Mouse (Mus musculus) kidney, postnatal 25 days (tissue): ENCODE results near the gene Gm5148.
A peak's percentile ranks its signal among the peaks of the same experiment; 100 is the strongest.

Experiments used
- DNase-seq, 2 experiments: peaks; one replicate each; pipeline ENCODE4 v3.0.0; 2021; ENCODE audit warnings: mixed read lengths in 2 of 2

Gm5148 gene

DNA sequence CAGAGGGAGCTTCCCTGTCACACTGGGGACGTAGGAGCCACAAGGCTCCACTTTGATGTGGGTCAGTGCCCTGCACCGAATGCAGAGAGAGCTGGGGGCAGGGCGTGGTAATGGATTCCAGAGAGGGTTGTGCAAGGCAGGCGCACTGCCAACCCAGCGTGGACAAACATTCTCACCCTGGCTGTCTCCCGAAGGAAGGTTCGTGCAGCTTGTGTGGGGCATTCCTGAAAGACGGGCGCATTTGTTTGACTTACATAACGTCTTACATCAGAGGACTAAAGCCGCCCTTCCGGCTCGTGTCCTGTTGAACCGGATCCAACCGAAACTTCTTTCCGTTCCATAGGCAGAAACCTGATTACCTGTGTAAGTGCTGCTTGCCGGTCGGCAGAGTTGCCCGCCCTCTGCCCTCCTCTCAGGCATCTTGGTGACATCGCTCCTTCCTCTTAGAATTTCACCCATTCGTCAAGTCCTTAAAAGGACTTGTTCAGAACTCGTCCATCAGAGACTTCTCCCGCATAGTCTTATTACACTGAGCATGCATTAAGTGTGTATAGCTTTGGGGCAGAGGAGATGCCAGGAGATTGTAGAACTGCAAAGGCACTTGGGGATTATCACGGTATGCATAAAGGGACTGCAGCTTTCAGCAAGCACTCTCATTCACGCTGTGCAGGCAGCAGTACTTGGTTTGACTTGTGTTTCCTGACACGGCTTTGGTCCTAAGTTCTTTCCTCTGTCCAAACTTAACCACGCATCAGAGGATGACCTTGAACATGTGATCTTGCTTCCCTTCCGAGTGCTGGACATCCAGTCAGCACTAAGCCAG lies 36.9 kb downstream of the Gm5148 start:
- peak; percentile 74 to 85 for DNase-seq

DNA sequence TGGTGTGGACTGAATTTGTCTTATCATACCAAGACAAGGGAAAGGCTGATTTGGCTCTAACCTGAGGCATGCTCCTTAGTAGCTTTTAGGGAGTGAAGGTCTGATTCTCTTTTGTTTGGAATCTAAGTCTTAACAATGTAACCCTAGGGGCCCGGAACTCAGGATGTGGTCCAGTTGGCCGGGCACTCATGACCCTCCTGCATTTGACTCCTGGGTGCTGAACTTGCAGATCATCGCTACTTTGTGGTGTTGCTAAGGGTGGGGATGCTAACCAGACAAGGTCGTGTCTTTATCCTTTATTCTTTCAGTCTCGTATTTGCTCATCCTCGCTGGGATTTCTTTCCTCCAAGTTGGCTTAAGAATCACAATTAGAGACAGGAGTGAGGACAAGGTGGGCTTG lies 37.5 kb downstream of the Gm5148 start:
- no peak for DNase-seq

DNA sequence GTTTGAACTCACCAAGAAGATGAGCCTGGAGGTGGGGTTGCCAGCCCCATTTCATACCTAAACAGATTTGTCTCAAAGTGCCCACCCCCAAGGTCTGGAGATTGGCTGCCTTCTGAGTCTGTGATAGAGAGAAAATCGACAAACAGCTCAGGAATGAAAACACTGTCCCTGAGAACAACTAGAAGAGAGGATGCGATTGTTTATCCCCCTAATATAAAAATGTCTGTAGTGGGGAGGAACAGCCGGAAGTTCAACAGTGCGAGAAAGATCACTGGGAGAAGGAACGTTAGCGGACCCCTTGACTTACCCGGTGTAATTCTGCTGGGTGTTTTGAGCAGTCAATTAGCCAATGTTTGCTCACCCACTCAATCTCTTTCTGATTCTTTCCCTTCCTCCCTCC lies 38.1 kb downstream of the Gm5148 start:
- DNase-seq, result peak in 1 of 2 experiments; percentile 51

- DNase-seq, result no peak
Observed at GRCm38 (mm10) chr3:37676291-37676690, 48.0 kb downstream of the Gm5148 start.

GRCm38 (mm10) chr3:37675056-37675525 lies 49.2 kb downstream of the Gm5148 start:
- DNase-seq, result no peak

DNA sequence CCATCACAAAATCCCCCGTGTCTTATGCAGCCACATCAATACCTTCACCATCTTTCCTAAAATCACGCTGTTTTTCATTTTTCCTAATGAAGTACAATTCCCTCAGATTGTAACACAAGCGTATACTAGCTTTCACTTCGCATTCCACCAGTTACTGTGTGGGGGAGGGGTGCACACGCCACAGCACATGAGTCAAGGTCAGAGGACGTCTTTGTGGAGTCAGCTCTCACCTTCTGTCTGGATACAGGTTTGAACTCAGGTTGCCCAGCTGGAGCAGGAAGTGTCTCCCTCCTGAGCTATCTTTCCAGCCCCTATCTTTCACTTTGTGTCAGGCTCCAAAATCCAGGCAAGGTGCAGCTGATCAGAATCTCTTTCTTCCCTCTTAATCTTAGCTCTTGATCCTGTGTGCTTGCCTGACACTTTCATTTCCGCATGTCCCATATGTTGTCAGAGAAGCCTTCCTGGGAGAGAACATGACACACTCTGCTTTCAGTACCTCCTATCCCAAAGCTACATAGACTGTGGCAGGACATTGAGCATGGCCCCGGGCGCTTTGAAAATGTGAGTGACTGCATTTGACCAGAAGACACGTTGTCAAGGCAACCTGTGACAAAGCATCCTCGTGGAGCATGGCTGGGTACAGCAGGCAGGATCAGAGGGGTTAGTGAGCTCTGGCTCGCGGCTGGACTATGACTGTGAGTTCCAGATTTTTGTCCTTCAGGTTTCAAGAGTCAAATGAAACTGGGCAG lies 50.6 kb downstream of the Gm5148 start:
- DNase-seq, result no peak

- no peak for DNase-seq
Observed at GRCm38 (mm10) chr3:37672266-37673040, 51.8 kb downstream of the Gm5148 start.

DNA sequence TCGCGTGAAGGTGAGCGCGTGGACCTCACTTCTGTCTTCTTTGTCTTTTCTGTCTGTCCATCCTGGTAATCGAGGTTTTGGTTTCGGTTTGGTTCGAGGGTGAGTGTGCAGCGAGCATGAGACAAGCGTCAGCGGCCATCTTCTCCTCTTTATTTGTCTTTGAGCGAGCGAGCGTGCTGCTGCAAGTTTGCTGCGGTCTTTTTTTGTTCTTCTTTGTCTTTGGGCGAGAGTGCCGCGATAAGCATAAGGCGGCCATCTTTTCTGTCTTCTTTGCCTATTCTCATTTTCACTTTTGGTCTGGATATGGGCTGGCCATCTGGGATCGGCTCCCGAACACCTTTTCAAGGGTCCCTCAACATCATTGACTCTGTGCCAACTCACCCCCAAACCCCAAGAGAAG lies 55.2 kb downstream of the Gm5148 start:
- no peak for DNase-seq

DNA sequence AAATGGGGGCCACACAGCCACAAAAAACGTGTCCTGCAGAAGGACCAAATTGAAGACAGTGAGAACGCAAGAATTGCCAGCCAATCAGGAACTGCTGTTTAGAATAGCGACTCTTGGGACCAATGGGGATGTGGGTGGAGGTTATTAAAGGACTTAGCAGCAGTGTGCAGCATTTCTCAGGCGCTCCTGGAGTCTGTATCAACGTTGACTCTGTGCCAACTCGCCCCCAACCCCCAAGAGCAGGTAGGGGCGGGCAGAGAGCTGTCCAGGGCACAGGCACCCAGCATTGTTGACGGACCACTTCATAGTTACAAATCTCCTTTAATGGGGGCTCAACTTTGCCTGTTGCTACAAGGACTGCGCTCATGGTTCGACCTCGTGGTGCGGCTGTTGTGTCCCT lies 55.6 kb downstream of the Gm5148 start:
- no peak for DNase-seq

GRCm38 (mm10) chr3:37667736-37668135 lies 56.6 kb downstream of the Gm5148 start:
- DNase-seq, result no peak

DNA sequence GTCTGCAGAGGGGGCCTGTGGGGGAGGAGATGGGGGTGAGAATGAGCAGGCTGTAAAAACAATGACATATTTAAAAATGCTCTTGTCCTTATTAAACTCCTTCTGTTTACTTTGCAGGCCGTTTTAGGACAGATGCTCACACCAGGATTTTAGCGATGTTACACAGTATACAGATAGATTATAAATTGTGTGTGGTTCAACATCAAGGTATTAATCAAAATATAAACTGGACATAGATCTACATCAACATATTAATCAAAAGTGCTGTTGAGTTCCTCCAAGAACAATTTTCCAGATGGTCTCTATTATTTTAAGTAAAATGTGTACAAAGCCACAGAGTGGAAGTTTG lies 57.2 kb downstream of the Gm5148 start:
- no peak for DNase-seq

GRCm38 (mm10) chr3:37666291-37667118 lies 57.8 kb downstream of the Gm5148 start:
- DNase-seq, result peak; percentile 53 to 75
